Mouse (Mus musculus) olfactory bulb, adult 2 months (tissue): ENCODE data around the gene Poldip3.

Experiments used
- CTCF ChIP-seq: fragments of 200-500 bp; IDR thresholded peaks from 2 replicates; pipeline ENCODE4 v1.5.1; 2012; ENCODE audit warnings: low read depth, mild to moderate bottlenecking, low read length, moderate library complexity; ENCODE audit not compliant: insufficient read depth
- POLR2A ChIP-seq: fragments of 200-500 bp; IDR thresholded peaks from 2 replicates; pipeline ENCODE4 v1.6.1; 2012; ENCODE audit warnings: mild to moderate bottlenecking, low read depth, low read length, moderate library complexity; ENCODE audit not compliant: insufficient read depth

DNA sequence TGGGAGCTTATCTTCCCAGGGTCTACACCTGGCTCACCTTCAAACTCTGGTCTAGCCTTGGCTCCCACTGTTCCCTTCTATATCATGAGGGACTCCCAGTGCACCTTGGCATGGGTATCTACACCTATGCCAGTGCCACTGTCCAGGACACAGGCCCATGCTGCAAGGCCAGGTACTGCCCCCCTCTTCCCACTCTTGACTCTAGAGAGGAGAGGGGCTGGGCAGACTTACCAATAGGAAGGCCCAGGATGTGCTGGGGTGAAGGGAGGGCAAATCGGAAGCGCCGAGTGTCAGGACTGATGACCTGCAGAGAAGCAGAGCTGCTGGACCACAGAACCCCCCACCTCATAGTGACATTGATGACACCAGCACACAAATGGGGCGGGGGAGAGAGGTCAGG lies 12.8 kb upstream of the Poldip3 start:
- no peak for TF ChIP-seq POLR2A
- no peak for TF ChIP-seq CTCF
